Mouse (Mus musculus) adrenal gland, postnatal 25 days (tissue): Measurements from ENCODE around the gene Lrch4. TPM values are rescaled to one million over a fixed set of nuclear protein-coding genes. Genes with fewer than 3 reads are reported as not detected.
"Not testable (repeated sequence)": the region's sequence is repeated elsewhere in the genome, so short reads cannot be mapped to it uniquely, and the experiment has no call there.

Experiments used
- DNase-seq: peaks from one replicate; pipeline ENCODE4 v3.0.0; 2021; ENCODE audit warnings: mixed read lengths
- total RNA-seq: library from RNA; stranded (reverse); gene quantifications from 2 replicates; pipeline ENCODE4 v1.2.3, GENCODE M21; 2021

Lrch4 gene
- total RNA-seq, 1 experiment from 2014 or later = 35.7 TPM

DNA sequence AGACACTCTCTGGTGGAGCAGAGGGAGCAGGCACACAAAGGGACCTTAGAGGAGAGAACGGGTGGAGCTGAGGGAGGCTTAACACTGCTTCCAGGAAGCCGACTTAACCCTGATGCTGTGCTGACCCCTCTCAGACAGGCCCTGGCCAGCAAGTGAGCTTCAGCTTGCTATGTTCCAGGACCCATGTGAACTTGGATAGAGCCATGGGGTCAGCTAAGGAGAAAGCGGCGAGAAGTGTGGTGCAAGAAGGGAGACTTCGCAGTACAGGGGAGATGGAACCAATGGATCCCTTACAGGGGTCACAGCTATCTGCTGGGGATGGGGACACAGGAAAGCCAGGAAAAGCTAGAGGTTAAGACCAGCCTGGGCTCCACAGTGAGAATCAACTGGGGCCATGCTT lies 15.8 kb upstream of the Lrch4 start:
- DNase-seq = no peak

DNA sequence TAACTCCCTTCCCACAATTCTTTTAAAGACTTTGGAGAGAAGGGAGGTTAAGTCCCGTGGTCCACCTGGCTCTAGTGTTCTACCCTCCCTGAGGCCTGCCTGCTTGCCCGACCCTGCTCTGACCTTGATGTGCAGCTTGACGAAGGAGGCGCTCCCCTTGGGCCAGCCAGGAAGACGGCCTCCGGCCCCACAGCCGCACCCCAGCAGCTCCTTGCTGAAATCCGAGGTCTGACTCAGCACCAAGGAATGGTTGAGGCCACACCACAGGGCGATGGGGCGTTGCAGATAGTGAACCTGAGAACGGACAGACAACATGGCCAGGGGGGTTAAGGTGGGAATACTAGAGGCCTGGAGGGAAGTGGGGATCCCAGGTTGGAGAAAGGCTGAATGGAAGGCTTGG lies 15.4 kb upstream of the Lrch4 start, which contains the start of gene Pcolce:
Pcolce (minus strand) TSS at position 235 of the 400 bp plus-strand sequence.
- DNase-seq = peak; percentile 68

DNA sequence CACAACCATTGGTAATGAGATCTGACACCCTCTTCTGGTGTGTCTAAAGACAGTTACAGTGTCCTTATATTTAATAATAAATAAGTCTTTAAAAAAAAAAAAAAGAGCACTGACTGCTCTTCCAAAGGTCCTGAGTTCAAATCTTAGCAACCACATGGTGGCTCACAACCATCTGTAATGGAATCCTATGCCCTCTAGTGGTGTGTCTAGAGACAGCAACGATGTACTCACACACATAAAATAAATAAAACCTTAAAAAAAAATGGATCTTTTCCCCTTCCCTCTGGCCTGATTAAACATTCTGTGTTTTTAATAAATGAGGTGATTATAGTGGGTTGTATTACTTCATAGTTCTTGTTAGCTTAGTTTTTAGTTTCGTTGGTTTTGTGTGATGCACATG lies 14.0 kb upstream of the Lrch4 start:
- DNase-seq = not testable (repeated sequence)

GRCm38 (mm10) chr5:137615347-137615746 lies 13.6 kb upstream of the Lrch4 start:
- DNase-seq = no peak

GRCm38 (mm10) chr5:137623937-137624530 lies 4.9 kb upstream of the Lrch4 start:
- no peak for DNase-seq

DNA sequence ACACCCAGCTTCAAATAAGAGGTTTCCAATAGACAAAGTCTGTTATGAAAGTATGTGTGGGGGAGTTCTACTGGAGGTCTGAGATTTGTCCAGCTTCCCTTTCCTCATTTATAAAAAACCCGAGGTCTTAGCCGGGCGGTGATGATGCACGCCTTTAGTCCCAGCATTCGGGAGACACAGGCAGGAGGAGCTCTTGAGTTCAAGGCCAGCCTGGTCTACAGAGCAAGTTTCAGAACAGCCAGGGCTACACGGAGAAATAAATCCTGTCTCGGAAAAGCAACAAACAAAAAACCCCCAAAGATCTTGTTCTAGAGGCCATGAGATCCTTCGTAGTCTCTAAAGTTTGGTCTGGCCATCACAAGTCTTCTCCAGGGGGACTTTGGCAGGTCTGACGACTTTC lies 930 bp upstream of the Lrch4 start:
- no peak for DNase-seq

DNA sequence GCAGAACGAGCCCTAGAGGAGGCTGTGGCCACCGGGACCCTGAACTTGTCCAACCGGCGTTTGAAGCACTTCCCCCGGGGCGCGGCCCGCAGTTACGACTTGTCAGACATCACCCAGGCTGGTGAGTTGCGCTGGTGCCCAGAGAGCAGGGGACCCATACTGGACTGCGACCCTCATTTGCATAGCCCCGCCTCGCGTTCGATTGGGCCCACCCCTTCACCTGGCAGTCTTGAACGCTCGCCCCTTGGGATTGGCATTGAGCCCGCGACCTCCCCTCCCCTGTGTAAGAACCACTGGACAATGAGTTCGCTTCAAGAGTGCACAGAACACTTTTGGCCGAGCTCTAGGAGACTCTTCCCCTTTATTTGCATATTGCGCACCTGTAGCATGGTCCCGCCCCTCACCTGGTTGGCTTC lies 393 bp downstream of the Lrch4 start:
- DNase-seq = no peak

GRCm38 (mm10) chr5:137629906-137630545 lies 1.1 kb downstream of the Lrch4 start:
- no peak for DNase-seq

DNA sequence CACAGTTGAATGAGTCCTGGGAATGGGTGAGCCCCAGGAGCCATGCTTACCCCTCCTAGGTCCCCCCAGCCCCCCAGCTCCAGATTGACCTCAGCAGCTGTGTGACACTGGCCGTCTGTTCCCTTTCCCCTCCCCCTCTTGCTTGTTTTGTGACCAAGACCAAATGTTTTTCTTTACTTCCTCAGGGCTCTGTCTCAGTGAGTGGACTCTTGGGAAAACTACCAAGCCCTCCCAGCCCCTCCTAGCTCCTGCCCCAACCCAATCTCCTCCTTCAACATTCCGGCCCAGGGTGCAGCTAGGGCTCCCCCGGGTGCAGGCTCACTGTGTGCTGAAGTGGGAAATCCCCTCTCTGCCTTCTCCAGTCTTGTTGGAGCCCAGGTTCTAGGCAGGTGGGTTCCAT lies 1.7 kb downstream of the Lrch4 start:
- DNase-seq = no peak

DNA sequence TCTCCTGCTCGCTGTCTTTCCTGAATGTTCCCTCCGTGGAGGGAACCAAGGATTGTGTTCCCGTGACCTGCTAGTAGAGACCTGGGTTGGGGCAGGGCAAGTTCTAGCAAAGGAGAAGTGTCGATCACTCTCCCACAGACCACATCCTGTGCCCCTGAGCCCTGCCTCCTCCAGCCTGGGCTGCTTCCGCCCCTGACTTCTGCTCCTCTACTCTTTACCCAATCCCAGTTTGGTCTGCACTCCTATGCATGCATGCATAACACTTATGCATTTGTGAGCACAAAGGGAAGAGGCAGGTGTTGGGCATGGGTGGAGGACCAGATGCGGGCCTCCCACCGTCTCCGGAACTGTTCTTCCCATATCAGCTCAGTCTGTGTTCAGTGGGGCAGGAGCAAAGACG lies 2.2 kb downstream of the Lrch4 start:
- no peak for DNase-seq

DNA sequence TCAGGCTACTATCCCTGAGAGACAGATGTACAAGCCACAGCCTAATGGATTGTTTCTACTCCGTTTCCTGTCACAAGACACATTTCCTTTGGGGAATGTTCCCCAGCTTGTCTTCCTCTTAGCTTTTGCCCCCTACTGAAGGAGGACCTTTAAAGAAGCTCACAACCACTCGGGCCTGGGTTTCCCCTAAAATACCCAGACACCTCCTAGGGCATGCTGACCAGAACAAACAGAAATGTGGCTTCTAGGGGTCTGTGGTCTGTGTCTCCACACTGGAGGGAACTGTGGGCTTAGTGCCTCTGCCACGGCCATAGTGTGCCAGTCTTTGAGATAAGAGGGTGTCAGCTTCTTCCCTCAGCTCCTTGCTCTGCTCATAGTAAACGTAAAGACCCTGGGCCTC lies 2.7 kb downstream of the Lrch4 start:
- no peak for DNase-seq

- DNase-seq = no peak
Observed at GRCm38 (mm10) chr5:137633397-137634084, 4.6 kb downstream of the Lrch4 start.

DNA sequence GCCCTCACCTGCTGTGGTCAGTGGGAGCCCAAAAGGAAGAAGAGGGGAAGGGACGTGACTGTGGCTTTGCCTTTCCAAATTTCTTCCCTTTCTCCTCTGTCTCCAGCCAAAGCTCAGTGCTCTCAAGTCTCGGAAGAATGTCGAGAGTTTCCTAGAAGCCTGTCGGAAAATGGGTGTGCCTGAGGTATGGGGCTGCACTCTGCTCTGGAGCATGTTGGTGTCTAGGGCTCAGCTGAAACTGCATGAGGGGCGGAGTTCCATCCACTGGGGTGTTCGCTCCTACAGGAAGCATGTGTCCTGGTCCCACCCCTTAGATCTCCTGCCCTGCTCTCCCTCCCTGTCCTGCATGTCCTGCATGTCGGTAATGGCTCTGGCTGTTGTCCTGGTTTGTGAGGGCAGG lies 10.6 kb downstream of the Lrch4 start:
- DNase-seq = no peak

- peak; percentile 56 for DNase-seq
Observed at GRCm38 (mm10) chr5:137641054-137641453, 12.1 kb downstream of the Lrch4 start, which contains the start of gene Sap25. Sap25 (plus strand) TSS chr5:137641334.

- no peak for DNase-seq
Observed at GRCm38 (mm10) chr5:137642886-137643285, 14.0 kb downstream of the Lrch4 start.

- no peak for DNase-seq
Observed at GRCm38 (mm10) chr5:137644484-137644883, 15.6 kb downstream of the Lrch4 start.

DNA sequence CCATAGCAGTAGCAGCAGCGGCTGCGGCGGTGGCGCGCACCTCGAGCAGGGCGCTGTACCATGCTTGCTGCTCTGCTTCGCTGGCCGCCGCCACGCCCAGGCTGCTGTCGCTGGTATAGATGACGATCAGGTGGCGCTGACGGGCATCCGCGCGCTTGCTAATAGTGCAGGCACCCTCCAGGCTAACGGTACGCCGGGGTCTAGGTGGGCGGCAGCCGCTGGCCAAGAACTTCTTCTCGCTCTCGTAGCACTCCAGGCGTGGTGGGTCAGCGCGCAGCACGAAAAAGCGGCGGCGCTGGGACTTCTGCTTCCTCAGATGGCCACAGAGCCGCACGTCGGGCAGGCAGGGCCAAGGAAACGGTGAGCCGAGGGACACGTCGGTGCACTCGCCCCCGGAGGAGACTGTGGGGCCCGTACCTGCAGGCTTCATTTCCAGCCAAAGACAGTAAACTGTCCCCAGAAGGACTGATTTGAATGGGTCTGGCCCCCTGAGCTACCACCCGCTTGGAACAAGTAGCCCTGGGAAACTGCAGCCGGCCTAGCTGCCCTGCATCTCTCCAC lies 16.2 kb downstream of the Lrch4 start:
- peak; percentile 37 for DNase-seq

- no peak for DNase-seq
Observed at GRCm38 (mm10) chr5:137645652-137646091, 16.8 kb downstream of the Lrch4 start, which contains the start of gene Irs3. Irs3 (minus strand) TSS chr5:137645714.

DNA sequence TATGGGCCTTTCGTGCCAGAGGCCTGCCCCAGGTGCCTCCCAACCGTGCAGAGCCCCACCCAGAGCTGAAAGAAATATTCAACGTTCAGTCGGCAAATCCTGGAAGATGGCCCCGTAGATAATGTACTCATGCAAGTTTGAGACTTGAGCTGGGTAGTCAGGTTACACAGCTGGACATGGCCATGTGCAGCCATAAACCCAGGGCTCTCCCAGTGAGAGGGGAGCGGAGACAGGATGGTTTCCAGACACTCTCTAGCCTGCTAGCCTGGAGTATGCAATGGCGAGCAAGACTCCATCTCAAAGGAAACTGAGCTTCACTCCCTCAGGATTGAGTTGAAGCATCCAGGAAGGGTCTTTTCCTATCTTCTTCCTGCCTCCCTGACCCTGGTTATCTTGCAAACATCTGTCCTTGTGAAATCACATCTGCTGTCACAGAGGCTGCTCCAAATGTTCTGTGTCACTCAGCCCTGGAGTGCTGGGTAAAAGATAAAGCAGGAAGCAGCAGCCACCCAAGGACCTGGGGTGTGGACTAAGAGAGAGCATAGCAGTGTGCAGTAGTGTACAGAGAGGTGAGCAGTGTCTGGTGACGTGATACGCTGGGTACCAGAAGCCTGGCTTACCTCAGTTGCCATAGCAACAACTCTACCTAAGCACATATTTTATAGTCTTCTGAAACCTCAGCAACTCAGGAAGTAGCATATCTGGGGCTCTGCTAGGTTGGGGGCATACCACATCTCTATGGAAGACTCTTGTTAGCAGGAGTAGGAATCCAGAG lies 19.1 kb downstream of the Lrch4 start:
- no peak for DNase-seq

DNA sequence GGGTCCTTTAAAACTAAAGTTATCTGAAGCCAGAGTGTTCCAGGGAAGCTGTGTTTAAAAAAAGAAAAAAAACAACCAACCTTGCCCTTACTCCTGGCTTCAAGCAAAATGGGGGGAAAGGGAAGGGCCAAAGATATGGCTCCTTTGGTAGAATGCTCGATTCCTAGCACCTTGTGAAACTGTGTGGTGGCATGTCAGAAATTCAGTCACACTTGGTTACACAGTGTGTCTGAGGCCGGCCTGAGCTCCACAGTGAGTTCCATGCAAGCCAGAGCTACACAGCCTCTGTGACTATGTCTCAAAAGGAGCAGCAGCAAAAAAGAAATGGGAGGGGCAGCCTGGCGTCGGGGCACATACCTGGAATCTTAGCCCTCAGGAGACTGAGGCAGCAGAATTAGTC lies 20.3 kb downstream of the Lrch4 start:
- DNase-seq = no peak

GRCm38 (mm10) chr5:137649669-137650571 lies 21.0 kb downstream of the Lrch4 start:
- DNase-seq = no peak
